Mouse (Mus musculus) lung, embryonic 14.5 days (tissue): ENCODE measurements around the gene Nckap5. TPM values are rescaled to one million over a fixed set of nuclear protein-coding genes. Genes with fewer than 3 reads are reported as not detected.

ENCODE experiments used
- ATAC-seq: fragments of 200-750 bp; cut with Nextera tagmentation; 2 replicates; pipeline ENCODE4 v1.8.0; 2017; ENCODE audit warnings: mild to moderate bottlenecking, moderate TSS enrichment, moderate library complexity; ENCODE audit not compliant: insufficient read depth
- DNase-seq: peaks from one replicate; pipeline ENCODE4 v3.0.0-alpha.2; 2015
- H3K27ac ChIP-seq: fragments of 300-500 bp; sonication (generic); 2 replicates; pipeline ENCODE4 v1.5.1; 2014; ENCODE audit warnings: low read depth, mild to moderate bottlenecking, moderate library complexity
- H3K27me3 ChIP-seq: fragments of 300-500 bp; sonication (generic); 2 replicates; pipeline ENCODE4 v1.6.1; 2014; ENCODE audit warnings: low read length, control low read depth; ENCODE audit not compliant: insufficient read depth
- H3K36me3 ChIP-seq: fragments of 300-500 bp; sonication (generic); 2 replicates; pipeline ENCODE4 v1.6.1; 2014; ENCODE audit warnings: control low read depth; ENCODE audit not compliant: insufficient read depth
- H3K4me1 ChIP-seq: fragments of 300-500 bp; sonication (generic); 2 replicates; pipeline ENCODE4 v1.6.1; 2014; ENCODE audit warnings: antibody characterized with exemption, control low read depth; ENCODE audit not compliant: insufficient read depth
- H3K4me2 ChIP-seq: fragments of 300-500 bp; sonication (generic); 2 replicates; pipeline ENCODE4 v1.6.1; 2014; ENCODE audit warnings: mild to moderate bottlenecking
- H3K4me3 ChIP-seq: fragments of 300-500 bp; sonication (generic); 2 replicates; pipeline ENCODE4 v1.5.1; 2014; ENCODE audit warnings: low read depth, low read length
- H3K9ac ChIP-seq: fragments of 300-500 bp; sonication (generic); 2 replicates; pipeline ENCODE4 v1.6.1; 2014
- H3K9me3 ChIP-seq: fragments of 300-500 bp; sonication (generic); 2 replicates; pipeline ENCODE4 v1.6.1; 2016; ENCODE audit warnings: low read depth, low read length, control low read depth
- CTCF ChIP-seq: IDR thresholded peaks from 2 replicates; pipeline ENCODE4 v1.5.1; 2016; ENCODE audit warnings: antibody characterized with exemption, low read depth
- WGBS: fragments of 180-500 bp; shearing (Covaris S2); extraction: QIAGEN DNeasy Blood & Tissue Kit; methylation state at CpG from one replicate; pipeline ENCODE4 v1.1.7; 2014; 5-methylcytosine and 5-hydroxymethylcytosine counted together
- polyA plus RNA-seq: library from polyadenylated mRNA; unstranded; fragments of >200 nt; fragmentation: Nextera tagmentation; extraction: Ambion mirVana; gene quantifications from 2 replicates; pipeline ENCODE4 v1.2.1, GENCODE M21; 2014

Nckap5 gene
- polyA plus RNA-seq, 1 experiment from 2014 or later: 37.8 TPM

DNA sequence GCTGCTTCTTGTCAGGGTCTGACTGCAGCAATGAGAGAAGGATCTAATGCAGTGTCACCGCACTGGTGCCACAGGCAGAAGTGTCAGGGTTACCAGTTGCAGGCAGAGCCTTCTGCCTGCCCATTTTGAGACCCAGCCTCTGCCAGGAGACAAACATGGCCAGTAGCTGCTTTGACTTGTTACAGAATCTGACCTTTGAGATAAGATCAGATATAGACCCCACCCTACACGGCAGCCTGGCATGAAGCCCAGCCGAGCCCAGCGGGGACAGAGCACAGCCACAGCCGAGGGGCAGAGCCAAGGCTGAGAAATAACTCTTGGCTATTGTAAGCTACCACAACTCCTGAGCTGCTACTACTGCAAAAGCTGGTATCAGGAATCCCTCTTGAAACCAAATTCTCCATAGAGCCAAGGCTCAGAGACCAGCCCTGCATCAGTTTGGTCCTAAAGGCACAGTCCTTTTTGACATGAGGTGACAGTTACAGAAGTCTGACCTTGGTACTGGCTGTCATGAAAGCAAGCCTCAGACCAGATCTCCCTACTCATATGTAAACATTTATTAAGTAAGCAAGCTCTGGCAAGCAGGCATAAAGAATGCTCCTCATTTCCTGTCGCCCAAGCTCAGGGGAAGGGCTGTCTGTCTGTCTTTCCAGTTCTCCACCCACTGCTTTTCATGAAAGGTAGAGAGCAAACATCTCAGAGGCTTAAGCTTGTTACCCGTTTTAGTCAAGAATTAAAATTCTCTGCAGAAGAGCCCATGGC lies 237.4 kb downstream of the Nckap5 start:
- ATAC-seq: peak; percentile 69

DNA sequence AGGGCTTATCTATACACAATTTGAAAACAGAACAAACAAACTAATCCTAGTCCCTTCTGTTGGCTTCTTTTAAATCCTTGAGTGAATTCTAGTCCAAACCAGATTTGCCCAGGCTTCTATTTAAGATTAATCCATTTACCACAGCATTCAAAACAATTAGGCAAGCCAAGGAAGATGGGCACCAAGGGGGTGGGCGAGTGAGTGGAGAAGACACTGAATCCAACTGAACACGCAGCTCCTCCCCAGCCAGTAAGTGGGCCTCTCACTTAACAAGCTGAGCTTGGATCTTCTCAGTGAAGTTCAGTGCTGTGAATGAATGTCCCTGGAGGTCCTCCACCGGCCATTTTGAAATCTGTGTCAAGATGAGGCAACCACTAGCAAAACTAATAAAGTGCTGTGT lies 239.7 kb downstream of the Nckap5 start:
- Histone ChIP-seq H3K27ac (no peak overlapping the region), H3K36me3 (no peaks in the 10 kb centered on the region), H3K9ac (no peak overlapping the region), H3K27me3 (no peaks in the 10 kb centered on the region), H3K4me2 (no peak overlapping the region), H3K4me3 (no peak overlapping the region), H3K9me3 (no peaks in the 10 kb centered on the region), H3K4me1 (peaks cover 18% of the 10 kb centered on the region)
- 77% methylated on average over 3 of the region's 3 CpGs for WGBS
- ATAC-seq: no peak
- DNase-seq: no peak
- no peak for TF ChIP-seq CTCF

More for the DNA sequence above, 237.4 kb downstream of the Nckap5 start:
- H3K27ac ChIP-seq: peak overlapping the region; percentile 77
- H3K27me3 ChIP-seq: no peaks in the 10 kb centered on the region
- no peak overlapping the region for H3K4me2 ChIP-seq
- no peak for TF ChIP-seq CTCF
- no peaks in the 10 kb centered on the region for H3K9me3 ChIP-seq
- peak; percentile 75 for DNase-seq
- H3K4me3 ChIP-seq: no peak overlapping the region
- WGBS: 19% methylated on average over 7 of the region's 7 CpGs
- H3K36me3 ChIP-seq: no peaks in the 10 kb centered on the region
- H3K9ac ChIP-seq: no peak overlapping the region
- peaks cover 20% of the 10 kb centered on the region for H3K4me1 ChIP-seq

DNA sequence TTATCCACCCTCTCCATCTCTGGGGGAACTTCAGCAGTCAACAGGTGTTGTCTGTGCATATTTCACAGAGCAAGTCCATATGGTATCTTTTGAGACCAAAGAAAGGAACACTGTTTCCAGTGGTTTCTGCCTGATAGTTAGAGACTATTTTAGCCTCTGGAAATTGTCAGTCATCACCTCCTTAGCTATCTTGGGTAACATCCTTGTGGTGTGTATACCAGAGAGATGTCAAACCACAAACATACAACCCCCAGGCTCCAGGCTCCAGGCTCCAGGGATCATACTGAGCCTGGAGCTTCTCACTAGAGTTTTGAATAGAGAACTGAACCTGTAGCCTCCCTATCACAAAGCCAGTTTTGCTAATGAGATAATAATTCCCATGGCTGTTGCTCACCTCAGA lies 252.4 kb downstream of the Nckap5 start:
- peak; percentile 71 for DNase-seq
- H3K36me3 ChIP-seq: no peaks in the 10 kb centered on the region
- no peak overlapping the region for H3K27ac ChIP-seq
- H3K4me1 ChIP-seq: no peaks in the 10 kb centered on the region
- no peaks in the 10 kb centered on the region for H3K27me3 ChIP-seq
- no peak overlapping the region for H3K4me3 ChIP-seq
- H3K4me2 ChIP-seq: no peak overlapping the region
- TF ChIP-seq CTCF: no peak
- ATAC-seq: 0 out of 2 replicates have a peak, but pooled peaks have one; percentile 54
- H3K9me3 ChIP-seq: no peaks in the 10 kb centered on the region
- H3K9ac ChIP-seq: no peak overlapping the region

DNA sequence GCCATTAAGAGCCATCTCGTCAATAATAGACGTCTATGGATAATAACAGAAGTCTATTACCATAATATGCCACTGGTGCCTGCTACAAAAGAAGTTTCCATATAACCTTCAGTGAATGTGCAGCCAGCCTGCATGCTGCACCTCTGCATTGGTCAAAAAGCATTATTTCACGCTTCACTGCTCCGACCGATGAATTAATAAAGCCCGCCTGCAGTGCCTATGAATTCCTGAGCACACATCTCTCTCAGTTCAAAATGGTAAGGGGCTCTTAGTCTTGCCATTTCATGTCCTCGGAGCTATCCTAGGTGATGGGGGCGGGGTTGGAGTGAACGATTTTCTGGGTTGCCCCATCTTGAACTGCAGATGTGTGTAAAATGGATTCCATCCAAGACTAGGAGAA lies 256.3 kb downstream of the Nckap5 start:
- Histone ChIP-seq H3K4me1 (no peaks in the 10 kb centered on the region), H3K27me3 (no peaks in the 10 kb centered on the region), H3K9ac (no peak overlapping the region), H3K36me3 (no peaks in the 10 kb centered on the region), H3K9me3 (no peaks in the 10 kb centered on the region), H3K27ac (no peak overlapping the region), H3K4me3 (no peak overlapping the region), H3K4me2 (no peak overlapping the region)
- DNase-seq: no peak
- no peak for ATAC-seq
- 83% methylated on average over 9 of the region's 9 CpGs for WGBS
- TF ChIP-seq CTCF: no peak

DNA sequence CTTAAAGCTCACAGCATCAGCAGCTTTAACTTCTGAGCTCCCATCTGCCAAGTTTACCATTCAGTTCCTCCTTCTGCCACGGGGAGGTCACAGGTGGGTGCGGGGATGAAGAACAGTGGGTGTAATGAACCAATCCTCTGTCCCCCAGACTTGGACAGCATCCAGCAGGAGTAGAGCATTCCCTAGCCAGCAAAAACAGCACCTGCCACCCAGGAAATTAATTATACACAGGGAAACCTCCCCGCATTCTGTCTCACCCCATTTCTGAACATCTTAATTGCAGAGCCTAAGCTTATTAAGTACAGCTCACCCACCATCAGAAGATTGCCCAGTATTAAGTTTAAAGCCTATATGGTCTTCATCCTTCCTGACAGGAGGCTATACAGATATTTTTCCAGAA lies 256.9 kb downstream of the Nckap5 start:
- no peaks in the 10 kb centered on the region for H3K36me3 ChIP-seq
- 56% methylated on average over 3 of the region's 3 CpGs for WGBS
- peak; percentile 9; the same call in 1 of the 2 replicates for TF ChIP-seq CTCF
- no peak overlapping the region for H3K27ac ChIP-seq
- no peaks in the 10 kb centered on the region for H3K27me3 ChIP-seq
- H3K4me2 ChIP-seq: no peak overlapping the region
- no peak overlapping the region for H3K4me3 ChIP-seq
- H3K9ac ChIP-seq: no peak overlapping the region
- no peaks in the 10 kb centered on the region for H3K9me3 ChIP-seq
- DNase-seq (no peak), ATAC-seq (no peak)
- no peaks in the 10 kb centered on the region for H3K4me1 ChIP-seq

DNA sequence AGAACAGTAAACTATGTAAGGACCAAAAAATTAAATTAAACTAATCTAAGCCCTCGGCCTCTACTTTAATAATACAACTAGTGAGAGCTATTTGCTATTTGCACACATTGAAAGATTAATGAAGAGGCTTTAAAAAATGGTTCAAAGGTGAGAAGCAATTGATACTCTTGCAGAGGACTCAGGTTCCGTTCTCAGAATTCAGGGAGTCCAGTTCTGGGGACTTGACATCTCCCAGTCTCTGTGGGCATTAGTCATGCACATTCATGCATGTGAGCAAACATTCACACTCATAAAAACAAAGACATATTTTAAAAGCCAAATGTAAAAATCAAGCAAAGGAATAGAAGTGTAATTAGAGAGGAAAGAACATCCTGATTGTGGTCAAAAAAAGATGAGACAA lies 257.5 kb downstream of the Nckap5 start:
- no peak for TF ChIP-seq CTCF
- no peak overlapping the region for H3K9ac ChIP-seq
- no peaks in the 10 kb centered on the region for H3K4me1 ChIP-seq
- DNase-seq: no peak
- no peak overlapping the region for H3K4me3 ChIP-seq
- H3K27ac ChIP-seq: no peak overlapping the region
- H3K9me3 ChIP-seq: no peaks in the 10 kb centered on the region
- no peaks in the 10 kb centered on the region for H3K27me3 ChIP-seq
- WGBS: 68% methylated on average over 2 of the region's 2 CpGs
- no peaks in the 10 kb centered on the region for H3K36me3 ChIP-seq
- no peak for ATAC-seq
- H3K4me2 ChIP-seq: no peak overlapping the region

DNA sequence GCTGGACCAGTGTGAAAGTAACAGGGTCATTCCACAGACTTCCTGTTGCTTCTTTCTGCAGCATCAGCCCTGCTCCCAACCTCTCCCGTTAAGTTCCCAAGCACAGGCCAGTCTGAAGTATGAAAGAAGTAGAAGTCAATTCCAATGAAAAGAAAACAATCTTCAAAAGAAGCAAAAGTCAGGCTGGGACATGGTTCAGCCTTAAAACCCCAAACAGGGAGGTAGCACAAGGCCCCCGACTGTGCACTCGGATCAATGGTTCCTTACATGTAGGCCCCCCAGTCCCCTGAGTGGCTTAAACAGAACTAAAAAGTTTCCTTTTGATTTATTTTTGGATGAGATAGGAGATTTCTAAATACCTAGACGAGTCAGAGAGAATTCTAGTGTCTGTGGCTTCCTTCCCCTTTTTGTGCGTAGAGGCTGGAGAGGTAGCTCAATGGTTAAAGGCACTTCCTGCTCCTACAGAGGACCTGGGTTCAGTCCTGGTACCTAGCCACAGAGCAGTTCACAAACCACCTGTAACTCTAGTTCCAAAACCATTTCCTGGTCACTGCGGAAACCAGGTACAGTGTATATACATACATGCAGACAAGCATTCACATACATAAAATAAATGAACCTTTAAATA lies 260.9 kb downstream of the Nckap5 start:
- Histone ChIP-seq H3K4me3 (no peak overlapping the region), H3K9ac (no peak overlapping the region), H3K36me3 (no peaks in the 10 kb centered on the region), H3K4me1 (no peaks in the 10 kb centered on the region), H3K27me3 (no peaks in the 10 kb centered on the region), H3K9me3 (no peaks in the 10 kb centered on the region), H3K4me2 (no peak overlapping the region), H3K27ac (no peak overlapping the region)
- WGBS: 82% methylated on average over 6 of the region's 6 CpGs
- TF ChIP-seq CTCF: no peak
- no peak for ATAC-seq
- DNase-seq: no peak
